Mouse (Mus musculus) thymus, postnatal 10 days (tissue): Measurements from ENCODE around the gene Ankrd40.

ENCODE experiments used
- DNase-seq, 2 experiments: peaks; one replicate each; pipeline ENCODE4 v3.0.0; 2021; ENCODE audit warnings: low spot score in 2 of 2

The Ankrd40 gene

GRCm38 (mm10) chr11:94323271-94323925 lies 4.4 kb upstream of the Ankrd40 start:
- no peak for DNase-seq

DNA sequence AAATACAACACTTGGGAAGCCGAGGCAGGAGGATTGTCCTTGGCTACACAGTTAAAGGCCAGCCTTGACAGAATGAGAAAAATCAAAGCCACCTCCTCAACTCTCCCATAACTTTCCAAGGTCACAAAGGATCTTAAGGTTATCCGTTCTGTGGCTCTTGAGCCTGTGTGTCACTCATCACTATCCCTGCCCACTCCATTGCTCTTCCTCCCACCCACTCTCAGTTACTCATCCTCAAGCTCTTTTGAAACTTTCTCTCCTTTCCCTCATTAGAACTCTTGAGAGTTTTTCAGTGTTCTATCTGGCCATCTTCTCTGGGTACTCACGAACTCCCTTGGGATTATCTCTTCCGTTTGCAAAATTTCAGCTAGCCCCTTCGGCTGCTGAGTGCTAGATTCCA lies 3.2 kb upstream of the Ankrd40 start:
- no peak for DNase-seq

GRCm38 (mm10) chr11:94326961-94327411 lies 815 bp upstream of the Ankrd40 start:
- DNase-seq = no peak

DNA sequence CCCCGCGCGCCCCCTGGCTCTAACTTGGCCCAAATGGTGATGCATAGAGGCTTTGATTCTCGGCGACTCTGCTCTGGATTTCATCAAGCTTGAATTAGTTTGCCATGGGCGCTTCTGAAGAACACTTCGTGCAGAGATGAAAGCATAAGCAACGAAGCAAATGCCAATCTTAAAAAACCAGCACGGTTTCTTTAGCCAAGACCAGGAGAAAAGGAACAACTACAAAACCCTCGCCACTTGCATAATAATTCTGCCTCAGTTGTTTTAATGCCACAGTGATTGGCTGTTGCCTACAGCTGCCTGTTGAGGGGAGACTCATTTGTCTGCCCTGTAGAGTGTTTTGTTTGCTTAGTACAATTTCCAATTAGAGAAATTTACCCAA lies 834 bp downstream of the Ankrd40 start:
- no peak for DNase-seq

DNA sequence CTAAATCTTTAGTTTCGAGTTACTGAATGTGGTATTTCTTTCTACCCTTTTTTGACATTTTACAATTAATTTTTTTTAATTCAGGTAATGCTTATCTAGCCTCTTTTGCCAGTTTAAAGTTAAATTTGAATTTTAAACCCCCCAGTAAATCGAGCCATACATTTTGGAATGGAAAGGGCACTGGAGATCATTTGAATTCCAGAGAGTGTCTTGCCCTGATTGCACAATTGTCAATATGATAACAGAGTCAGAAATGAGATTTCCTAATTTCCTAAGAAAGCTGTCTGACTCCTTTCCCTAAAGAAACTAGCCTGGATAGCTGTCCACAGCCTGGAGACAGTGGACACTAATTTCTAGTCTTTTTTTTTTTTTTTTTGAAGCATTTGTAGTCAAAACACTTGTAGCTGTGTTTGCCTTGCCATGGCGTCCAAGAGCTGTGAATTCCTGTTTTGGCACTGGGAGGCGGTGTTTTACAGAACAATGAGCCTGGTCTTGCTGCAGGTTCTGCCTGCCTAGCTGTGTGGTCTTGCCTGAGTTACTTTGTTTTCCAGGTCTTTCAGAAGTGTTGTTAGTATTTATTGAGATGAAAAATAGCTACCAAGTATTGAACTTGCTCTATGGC lies 1.6 kb downstream of the Ankrd40 start:
- peak in 1 of 2 experiments; percentile 36 for DNase-seq

DNA sequence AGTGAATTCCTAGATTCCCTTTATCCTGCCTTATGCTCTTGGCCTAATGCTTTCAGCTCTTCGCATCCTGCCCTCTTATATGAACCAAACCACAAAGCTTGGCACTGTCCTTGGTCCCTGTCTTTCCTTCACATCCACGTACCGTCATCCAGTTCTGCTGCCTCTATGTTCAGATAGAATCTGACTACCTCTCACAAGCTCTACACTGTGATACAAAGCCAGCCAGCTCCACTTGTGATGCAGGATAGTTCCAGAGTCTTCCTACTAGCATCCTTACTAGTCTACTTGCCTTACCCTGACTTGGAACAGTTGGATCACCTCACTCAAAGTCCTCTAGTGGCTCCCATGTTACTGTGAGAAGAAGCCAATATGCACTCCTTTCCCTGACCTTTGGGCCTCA lies 2.4 kb downstream of the Ankrd40 start:
- DNase-seq = no peak

GRCm38 (mm10) chr11:94332726-94333125 lies 4.9 kb downstream of the Ankrd40 start:
- no peak for DNase-seq

DNA sequence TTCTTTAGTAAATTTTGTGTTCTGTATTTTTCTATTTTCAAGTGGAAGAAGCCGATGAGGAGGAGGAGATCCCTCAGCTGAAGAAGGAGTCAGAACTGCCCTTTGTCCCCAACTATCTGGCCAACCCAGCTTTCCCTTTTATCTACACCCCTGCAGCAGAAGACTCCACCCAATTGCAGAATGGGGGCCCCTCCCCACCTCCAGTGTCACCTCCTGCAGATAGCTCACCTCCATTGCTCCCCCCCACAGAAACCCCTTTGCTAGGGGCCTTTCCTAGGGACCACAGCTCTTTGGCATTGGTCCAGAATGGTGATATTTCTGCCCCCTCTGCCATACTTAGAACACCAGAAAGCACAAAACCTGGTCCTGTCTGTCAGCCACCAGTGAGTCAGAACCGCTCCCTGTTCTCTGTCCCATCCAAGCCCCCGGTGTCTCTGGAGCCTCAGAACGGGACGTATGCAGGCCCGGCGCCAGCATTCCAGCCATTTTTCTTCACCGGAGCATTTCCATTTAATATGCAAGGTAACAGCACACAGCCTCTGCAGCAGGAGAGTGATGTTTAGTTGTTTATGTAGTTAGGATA lies 6.7 kb downstream of the Ankrd40 start:
- no peak for DNase-seq

DNA sequence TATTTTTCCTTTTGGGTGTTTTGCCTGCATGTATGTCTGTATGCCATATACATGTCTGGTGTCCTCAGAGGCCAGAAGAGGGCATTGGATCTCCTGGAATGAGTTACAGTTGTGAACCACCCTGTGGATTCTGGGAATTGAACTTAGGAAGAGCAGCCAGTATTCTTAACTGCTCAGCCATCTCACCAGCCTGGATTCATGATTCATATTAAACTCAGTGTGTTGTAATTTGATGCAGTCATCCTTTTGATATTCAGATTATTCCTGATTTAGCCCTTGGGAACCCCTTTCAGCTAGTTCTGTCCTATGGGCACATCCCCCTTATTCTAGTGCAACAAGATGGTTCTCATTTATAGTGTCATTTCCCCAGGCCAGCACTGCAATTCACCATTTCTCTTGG lies 8.8 kb downstream of the Ankrd40 start:
- DNase-seq = no peak

- DNase-seq = no peak
Observed at GRCm38 (mm10) chr11:94338347-94338746, 10.5 kb downstream of the Ankrd40 start.

DNA sequence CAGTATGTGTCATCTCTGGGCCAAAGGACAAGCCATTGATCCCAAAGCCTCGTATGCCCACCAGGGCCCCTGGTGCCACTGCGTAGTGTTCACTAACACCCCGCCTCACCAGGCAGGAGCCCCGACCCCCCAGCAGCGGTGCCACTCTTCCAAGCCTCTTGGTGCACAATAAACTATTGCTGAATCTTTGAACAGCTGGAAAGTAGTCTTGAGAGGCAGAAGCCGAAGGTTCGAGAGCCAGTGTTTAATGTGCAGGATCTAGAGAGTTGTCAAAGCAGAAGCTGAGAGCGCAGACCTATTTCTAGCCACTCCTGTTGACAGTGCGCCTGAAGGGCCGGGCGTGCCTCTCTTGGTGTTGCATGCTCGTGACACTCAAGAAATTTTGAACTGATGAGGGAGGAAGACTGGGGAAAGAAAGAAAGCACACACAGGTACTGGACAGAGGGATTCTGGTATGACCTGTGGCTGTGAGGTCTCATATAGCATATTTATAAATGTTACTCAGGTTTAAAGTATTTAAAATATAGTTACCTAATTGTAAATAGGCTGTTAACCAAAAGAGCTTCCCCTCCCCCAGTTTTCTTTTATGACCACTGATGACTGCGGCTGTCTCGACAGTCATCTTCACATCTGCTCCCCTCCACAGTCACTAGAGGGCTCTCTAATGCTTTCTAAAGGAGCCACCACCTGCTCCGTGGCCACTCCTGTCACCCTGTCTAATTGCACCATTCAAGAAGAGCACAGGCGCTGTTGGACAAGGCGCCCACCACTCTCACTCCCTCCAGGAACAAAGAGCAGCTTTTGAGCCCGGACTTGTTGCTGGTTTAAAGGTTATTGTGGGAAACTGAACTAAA lies 12.2 kb downstream of the Ankrd40 start:
- DNase-seq = peak in 1 of 2 experiments; percentile 59

- no peak for DNase-seq
Observed at GRCm38 (mm10) chr11:94340948-94341933, 13.4 kb downstream of the Ankrd40 start.

- DNase-seq = no peak
Observed at GRCm38 (mm10) chr11:94342114-94342905, 14.5 kb downstream of the Ankrd40 start.

GRCm38 (mm10) chr11:94343955-94344358 lies 16.2 kb downstream of the Ankrd40 start:
- peak; percentile 32 to 48 for DNase-seq

GRCm38 (mm10) chr11:94344470-94344869 lies 16.7 kb downstream of the Ankrd40 start:
- DNase-seq = no peak

- DNase-seq = no peak
Observed at GRCm38 (mm10) chr11:94345926-94346325, 18.1 kb downstream of the Ankrd40 start.

GRCm38 (mm10) chr11:94346611-94347010 lies 18.8 kb downstream of the Ankrd40 start:
- no peak for DNase-seq

DNA sequence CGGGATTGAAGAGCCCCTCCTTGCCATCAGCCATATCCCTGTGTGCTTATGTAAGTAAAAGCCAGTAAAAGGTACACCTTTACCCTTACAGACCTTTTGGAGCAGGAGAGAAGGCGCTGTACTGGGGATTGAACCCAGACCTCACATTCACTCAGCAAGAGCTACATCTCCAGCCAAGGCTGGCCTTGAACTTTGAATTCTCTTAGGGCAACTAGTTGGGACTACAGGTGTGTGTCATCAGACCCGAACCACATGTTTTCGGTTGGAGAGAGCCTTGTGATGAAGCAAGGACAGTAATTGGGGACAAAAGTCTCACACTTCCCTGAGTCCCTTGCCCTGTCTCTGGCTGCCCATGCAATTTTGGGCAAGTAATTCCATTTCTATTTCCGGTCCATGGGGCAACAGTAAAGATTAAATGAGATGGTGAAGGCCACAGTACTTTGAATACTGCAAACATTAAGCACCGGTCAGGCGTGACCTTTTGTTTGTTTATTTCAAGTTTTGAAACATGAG lies 19.3 kb downstream of the Ankrd40 start:
- DNase-seq = no peak

- no peak for DNase-seq
Observed at GRCm38 (mm10) chr11:94349839-94350238, 22.0 kb downstream of the Ankrd40 start.

GRCm38 (mm10) chr11:94350337-94350736 lies 22.5 kb downstream of the Ankrd40 start:
- no peak for DNase-seq
